Mouse (Mus musculus): ENCODE results near the gene Klf3.
"Not testable (repeated sequence)": the region's sequence is repeated elsewhere in the genome, so short reads cannot be mapped to it uniquely, and the experiment has no call there.

The Klf3 gene

GRCm38 (mm10) chr5:64878526-64878925, 75.3 kb downstream of the Klf3 start:
- no peak for DNase-seq (ENCODE audit: low spot score)

DNA sequence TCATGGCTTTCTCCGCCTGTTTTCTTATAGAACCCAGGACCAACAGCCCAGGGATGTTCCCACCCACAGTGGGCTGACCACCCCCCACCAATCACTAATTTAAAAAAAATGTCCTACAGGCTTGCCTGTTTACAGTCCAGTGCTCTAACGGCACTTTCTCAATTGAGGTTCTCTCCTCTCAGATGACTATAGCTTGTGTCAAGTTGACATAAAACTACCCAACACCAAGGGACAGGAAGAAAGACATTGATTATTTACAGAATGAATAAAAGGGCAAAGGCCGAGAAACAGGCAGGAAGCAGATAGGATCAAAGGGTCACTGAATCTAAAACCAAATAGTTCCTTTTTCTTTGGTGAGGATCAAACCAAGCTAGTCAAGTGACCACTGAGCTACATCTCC, 76.1 kb downstream of the Klf3 start:
- DNase-seq (ENCODE audit: low spot score) = no peak

GRCm38 (mm10) chr5:64881559-64881958, 78.4 kb downstream of the Klf3 start:
- not testable (repeated sequence) for DNase-seq (ENCODE audit: low spot score)

DNA sequence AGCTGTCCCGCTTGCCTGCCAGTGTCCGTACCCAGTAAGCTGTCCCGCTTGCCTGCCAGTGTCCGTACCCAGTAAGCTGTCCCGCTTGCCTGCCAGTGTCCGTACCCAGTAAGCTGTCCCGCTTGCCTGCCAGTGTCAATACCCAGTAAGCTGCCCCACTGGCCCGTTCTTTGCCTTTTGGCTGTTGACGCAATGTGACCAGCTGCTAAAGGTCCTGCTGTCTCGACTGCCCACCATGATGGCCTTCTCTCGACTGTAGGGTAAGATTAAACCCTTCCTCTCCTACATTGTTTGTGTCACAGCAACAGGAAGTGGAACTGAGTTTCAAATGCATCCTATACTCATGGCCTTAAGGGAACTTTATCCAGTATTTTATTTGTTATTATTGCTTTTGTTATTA, 78.8 kb downstream of the Klf3 start:
- DNase-seq (ENCODE audit: low spot score) = not testable (repeated sequence)
